In the genomic region with DNA sequence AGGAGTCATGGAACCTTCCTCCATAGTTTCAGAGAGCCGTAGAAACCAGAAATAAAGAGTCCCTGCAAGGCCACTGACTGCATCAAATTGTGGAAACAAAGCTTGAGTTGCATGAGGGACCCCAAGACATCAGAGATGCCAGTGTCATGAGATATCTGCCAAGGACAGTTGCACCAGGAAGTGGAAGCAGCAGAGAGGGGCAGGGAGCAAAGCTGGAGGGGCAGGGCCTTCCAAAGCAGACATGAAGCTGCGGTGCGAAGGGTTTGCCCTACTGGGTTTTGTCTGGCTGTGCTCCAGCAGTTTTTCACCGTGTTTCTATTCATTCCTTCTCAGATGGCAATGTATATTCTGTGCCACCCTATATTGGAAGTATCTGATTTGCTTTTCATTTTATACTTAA, we compare ENCODE assay signal across 21 mouse cellular contexts. TPM values are rescaled to one million over a fixed set of nuclear protein-coding genes. Genes with fewer than 3 reads are reported as not detected.
DNase-seq lines count a peak whose midpoint lies in the region; ATAC-seq and TF ChIP-seq lines count a peak whose summit lies in the region.
"Had no signal": no experiment of that assay in that cellular context is flagged by ENCODE, and none has a peak within 500 bp of the region (broad histone marks: within the 10 kb centered on the region; RNA-seq: fewer than 3 reads in every experiment).

No protein-coding gene starts in this region.

- H3K9ac ChIP-seq in heart, adult 2 months (ENCODE audit: low read depth, low read length) = no peak overlapping the region
- peak overlapping the region; percentile 46 for H3K9ac ChIP-seq in heart, embryonic 16.5 days (ENCODE audit: low read length)
- no peak overlapping the region for H3K9ac ChIP-seq in midbrain, embryonic 11.5 days (ENCODE audit: low read length)
- H3K9ac ChIP-seq in midbrain, embryonic 15.5 days = no peak overlapping the region
- H3K9ac ChIP-seq: forebrain, embryonic 12.5 days; limb, embryonic 15.5 days; lung, embryonic 15.5 days had no signal

- no peaks in the 10 kb centered on the region for H3K27me3 ChIP-seq in heart, adult 2 months (ENCODE audit: control insufficient read depth, insufficient read depth, low read length)
- H3K27me3 ChIP-seq in heart, embryonic 16.5 days (ENCODE audit: control insufficient read depth, insufficient read depth, low read length) = no peaks in the 10 kb centered on the region
- H3K27me3 ChIP-seq in midbrain, embryonic 11.5 days (ENCODE audit: control insufficient read depth, insufficient read depth, low read length) = no peaks in the 10 kb centered on the region
- no peaks in the 10 kb centered on the region for H3K27me3 ChIP-seq in midbrain, embryonic 15.5 days (replicated peaks)
- H3K27me3 ChIP-seq in megakaryocyte, embryonic 14.5 days (replicated peaks) = no peaks in the 10 kb centered on the region
- H3K27me3 ChIP-seq: CH12.LX; forebrain, embryonic 12.5 days; hindbrain, embryonic 13.5 days; limb, embryonic 15.5 days; lung, embryonic 15.5 days had no signal

- TF ChIP-seq EP300 in heart, adult 2 months (IDR thresholded peaks at IDR 0.05; ENCODE audit: insufficient read depth, low read depth, low read length) = no peak

- H3K79me2 ChIP-seq in heart, adult 2 months (replicated peaks; ENCODE audit: control insufficient read depth, insufficient read depth, low read length) = peaks cover 8% of the 10 kb centered on the region

- no peak overlapping the region for H3K4me2 ChIP-seq in heart, embryonic 16.5 days (ENCODE audit: low read depth, low read length)
- H3K4me2 ChIP-seq in midbrain, embryonic 11.5 days = no peak overlapping the region
- H3K4me2 ChIP-seq in midbrain, embryonic 15.5 days = no peak overlapping the region
- H3K4me2 ChIP-seq: forebrain, embryonic 12.5 days; hindbrain, embryonic 13.5 days; limb, embryonic 15.5 days; lung, embryonic 15.5 days had no signal

- DNase-seq in heart, adult 2 months = no peak
- no peak for DNase-seq in heart, postnatal 25 days (ENCODE audit: low spot score)
- DNase-seq in heart, adult 11 months = no peak
- peak; percentile 49 for DNase-seq in midbrain, embryonic 11.5 days (ENCODE audit: low spot score, missing footprints)
- no peak for DNase-seq in thymus, postnatal 10 days (ENCODE audit: low spot score in 2 of 2)
- DNase-seq: cerebellum, adult 2 months; cerebellum, postnatal 36 days; gastrocnemius, postnatal 14 days; kidney, adult 9 months; kidney, postnatal 25 days; lung, postnatal 4 days; thymus, postnatal 14 days had no signal

- WGBS in heart, adult 2 months = 49% methylated on average over 4 of the region's 4 CpGs
- WGBS in heart, embryonic 16.5 days = 45% methylated on average over 4 of the region's 4 CpGs
- 86% methylated on average over 4 of the region's 4 CpGs for WGBS in midbrain, embryonic 11.5 days
- WGBS in midbrain, embryonic 15.5 days = 69% methylated on average over 4 of the region's 4 CpGs

- no peak for ATAC-seq in heart, embryonic 16.5 days (replicated peaks; ENCODE audit: extremely low read depth, insufficient read depth, low FRiP score)
- no peak for ATAC-seq in midbrain, embryonic 11.5 days (ENCODE audit: low FRiP score)
- ATAC-seq in midbrain, embryonic 15.5 days (replicated peaks) = no peak
- ATAC-seq: inflammation-experienced regulatory T-cells, adult 6 months had no signal

- peaks cover 12% of the 10 kb centered on the region for H3K36me3 ChIP-seq in heart, adult 2 months (ENCODE audit: control insufficient read depth, insufficient read depth, low read length)
- peaks cover 4% of the 10 kb centered on the region for H3K36me3 ChIP-seq in heart, embryonic 16.5 days (ENCODE audit: control insufficient read depth, insufficient read depth)
- H3K36me3 ChIP-seq in midbrain, embryonic 11.5 days (ENCODE audit: control insufficient read depth, insufficient read depth, low read length) = no peaks in the 10 kb centered on the region
- no peaks in the 10 kb centered on the region for H3K36me3 ChIP-seq in midbrain, embryonic 15.5 days (replicated peaks)
- H3K36me3 ChIP-seq in megakaryocyte, embryonic 14.5 days (replicated peaks; ENCODE audit: low read length) = peaks cover 29% of the 10 kb centered on the region
- H3K36me3 ChIP-seq: hindbrain, embryonic 13.5 days; limb, embryonic 15.5 days; lung, embryonic 15.5 days had no signal

- H3K27ac ChIP-seq in heart, adult 2 months = peak overlapping the region; percentile 59
- H3K27ac ChIP-seq in heart, embryonic 16.5 days (ENCODE audit: low read length) = peak overlapping the region; percentile 89
- H3K27ac ChIP-seq in midbrain, embryonic 11.5 days (ENCODE audit: low read depth, low read length) = no peak overlapping the region
- H3K27ac ChIP-seq in midbrain, embryonic 15.5 days = no peak overlapping the region
- H3K27ac ChIP-seq: forebrain, embryonic 12.5 days; limb, embryonic 15.5 days; lung, embryonic 15.5 days had no signal

- H3K4me1 ChIP-seq in heart, adult 2 months (ENCODE audit: control insufficient read depth, insufficient read depth, low read length) = peaks cover 10% of the 10 kb centered on the region
- peaks cover 25% of the 10 kb centered on the region for H3K4me1 ChIP-seq in heart, embryonic 16.5 days (ENCODE audit: control insufficient read depth, insufficient read depth, low read length)
- no peaks in the 10 kb centered on the region for H3K4me1 ChIP-seq in midbrain, embryonic 11.5 days (ENCODE audit: control insufficient read depth, insufficient read depth, low read length)
- H3K4me1 ChIP-seq in midbrain, embryonic 15.5 days = no peaks in the 10 kb centered on the region
- H3K4me1 ChIP-seq in megakaryocyte, embryonic 14.5 days = peaks cover 66% of the 10 kb centered on the region
- H3K4me1 ChIP-seq: forebrain, embryonic 12.5 days; lung, embryonic 15.5 days had no signal

- H3K9me3 ChIP-seq in heart, embryonic 16.5 days (replicated peaks; ENCODE audit: control insufficient read depth, low read length) = no peaks in the 10 kb centered on the region
- no peaks in the 10 kb centered on the region for H3K9me3 ChIP-seq in midbrain, embryonic 11.5 days (ENCODE audit: control insufficient read depth, low read length)
- no peaks in the 10 kb centered on the region for H3K9me3 ChIP-seq in midbrain, embryonic 15.5 days
- no peaks in the 10 kb centered on the region for H3K9me3 ChIP-seq in megakaryocyte, embryonic 14.5 days
- H3K9me3 ChIP-seq: forebrain, embryonic 12.5 days; hindbrain, embryonic 13.5 days; limb, embryonic 15.5 days; lung, embryonic 15.5 days had no signal

- no peak overlapping the region for H3K4me3 ChIP-seq in heart, adult 2 months
- H3K4me3 ChIP-seq in heart, embryonic 16.5 days (ENCODE audit: low read length) = no peak overlapping the region
- no peak overlapping the region for H3K4me3 ChIP-seq in midbrain, embryonic 11.5 days (ENCODE audit: low read depth, low read length)
- no peak overlapping the region for H3K4me3 ChIP-seq in midbrain, embryonic 15.5 days
- peak overlapping the region; percentile 65 for H3K4me3 ChIP-seq in megakaryocyte, embryonic 14.5 days (replicated peaks)
- H3K4me3 ChIP-seq: forebrain, embryonic 12.5 days; hindbrain, embryonic 13.5 days; limb, embryonic 15.5 days; lung, embryonic 15.5 days had no signal

- no peak for TF ChIP-seq POLR2A in heart, adult 2 months (IDR thresholded peaks at IDR 0.05; ENCODE audit: insufficient read depth, low read depth, low read length)

- no peak for TF ChIP-seq CTCF in heart, adult 2 months (IDR thresholded peaks at IDR 0.05)

- intact Hi-C loops in heart, adult 2 months (cut with DNase I) = no loop called here
- intact Hi-C loops in heart, postnatal 25 days (cut with DNase I) = no loop called here

RNA-seq across cellular contexts. Expression of gene Frs2, which starts 22.1 kb away (rescaled TPM):
- total RNA-seq in heart, adult 2 months (2021) = 10 to 100 TPM; 14.2 to 17.0 TPM
- 13.4 and 26.0 TPM in 2 replicates for polyA plus RNA-seq in heart, adult 2 months (2012; rRNA removed)
- total RNA-seq in heart, postnatal 25 days (2021) = 10 to 100 TPM; 16.3 to 17.1 TPM
- polyA plus RNA-seq in heart, embryonic 16.5 days (2015; fragmentation: Nextera tagmentation; extraction: Ambion mirVana) = 16.1 and 17.5 TPM in 2 replicates
- 27.1 and 28.5 TPM in 2 replicates for polyA plus RNA-seq in midbrain, embryonic 11.5 days (2014; fragmentation: Nextera tagmentation; extraction: Ambion mirVana)
- polyA plus RNA-seq in midbrain, embryonic 15.5 days (2015; fragmentation: Nextera tagmentation; extraction: Ambion mirVana) = 21.0 and 22.0 TPM in 2 replicates
- polyA plus RNA-seq in megakaryocyte, embryonic 14.5 days (2012; ENCODE audit: insufficient read depth, low replicate concordance) = 0.75 and 1.5 TPM in 2 replicates

Comparison
In these comparisons a context has a peak if more than half of its experiments do, and no peak if none do; other contexts are left out.
1. H3K27ac ChIP-seq: peak in heart, adult 2 months (single experiment) and heart, embryonic 16.5 days (single experiment); none in midbrain, embryonic 11.5 days (single experiment) and midbrain, embryonic 15.5 days (single experiment).